Mouse (Mus musculus): ENCODE measurements around the gene Galnt7. TPM values are rescaled to one million over a fixed set of nuclear protein-coding genes. Genes with fewer than 3 reads are reported as not detected.

Gene Galnt7
- total and polyA plus RNA-seq, 3 experiments = 11.1 to 138 (median 18.5) TPM

DNA sequence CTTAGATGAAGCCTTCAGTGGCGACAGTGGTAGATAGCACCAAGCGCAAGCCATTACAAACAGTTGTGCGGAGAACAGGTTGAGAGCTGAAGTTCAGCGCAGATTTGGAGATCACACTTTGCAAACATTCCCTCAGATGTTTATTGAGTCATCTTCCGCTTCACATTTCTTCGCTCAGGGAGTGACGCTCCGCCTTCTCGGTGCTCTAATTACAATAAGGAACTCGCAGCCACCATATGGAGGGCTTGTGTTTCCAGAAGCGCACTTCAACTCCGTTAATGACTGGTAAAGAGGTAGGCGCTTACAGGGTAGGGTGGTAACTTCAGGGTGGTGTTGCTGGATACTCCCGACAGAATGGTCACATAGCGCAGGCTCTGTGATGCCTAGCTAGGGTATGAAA lies 89.1 kb downstream of the Galnt7 start:
- H3K79me2 ChIP-seq (ENCODE audit: control insufficient read depth, insufficient read depth, low read length, poor library complexity) = no peaks in the 10 kb centered on the region
- H3K27ac ChIP-seq (ENCODE audit: control insufficient read depth, low read depth, low read length) = no peak overlapping the region
- no peak overlapping the region for H3K9ac ChIP-seq (ENCODE audit: control insufficient read depth, low read depth, low read length, poor library complexity, severe bottlenecking)
- no peak for TF ChIP-seq SMC3 (IDR thresholded peaks at IDR 0.05; ENCODE audit: low read depth, low read length)
- TF ChIP-seq KAT2A (conservative IDR thresholded peaks at IDR 0.05; ENCODE audit: low read depth, low read length) = no peak
- no peak for TF ChIP-seq ZC3H11A (IDR thresholded peaks at IDR 0.05; ENCODE audit: low read depth, low read length)
- TF ChIP-seq ELF1 (IDR thresholded peaks at IDR 0.05; ENCODE audit: low read depth, low read length) = no peak
- no peak for TF ChIP-seq USF1 (IDR thresholded peaks at IDR 0.05; ENCODE audit: low read depth, low read length)
- no peak for TF ChIP-seq GABPA (IDR thresholded peaks at IDR 0.05; ENCODE audit: low read depth, low read length)
- no peak for TF ChIP-seq ZKSCAN1 (IDR thresholded peaks at IDR 0.05; ENCODE audit: low read depth, low read length)
- no peak for TF ChIP-seq E2F4 (IDR thresholded peaks at IDR 0.05; ENCODE audit: borderline replicate concordance, low read depth, low read length)
- TF ChIP-seq BHLHE40 (IDR thresholded peaks at IDR 0.05; ENCODE audit: borderline replicate concordance, low read depth, low read length) = no peak
- TF ChIP-seq TAL1 (IDR thresholded peaks at IDR 0.05; ENCODE audit: low read length) = no peak
- no peak for TF ChIP-seq GATA1 (IDR thresholded peaks at IDR 0.05; ENCODE audit: low read depth, low read length)
- no peak for TF ChIP-seq UBTF (IDR thresholded peaks at IDR 0.05; ENCODE audit: borderline replicate concordance, insufficient read depth, low read depth, low read length)
- no peak for TF ChIP-seq EP300 (IDR thresholded peaks at IDR 0.05; ENCODE audit: low read depth in 1 of 2, low read length in 2 of 2)
- no peak for TF ChIP-seq CHD2 (IDR thresholded peaks at IDR 0.05; ENCODE audit: low read length)
- no peak for TF ChIP-seq POLR2A (IDR thresholded peaks at IDR 0.05; ENCODE audit: control insufficient read depth in 1 of 2, insufficient read depth in 1 of 2, low read depth in 1 of 2, low read length in 2 of 2, poor library complexity in 1 of 2)
- no peak for TF ChIP-seq ZMIZ1 (IDR thresholded peaks at IDR 0.05; ENCODE audit: low read depth, low read length)
- TF ChIP-seq MXI1 (IDR thresholded peaks at IDR 0.05; ENCODE audit: low read depth, low read length) = no peak
- no peak for TF ChIP-seq CHD1 (IDR thresholded peaks at IDR 0.05; ENCODE audit: low read depth, low read length)
- TF ChIP-seq MYC (IDR thresholded peaks at IDR 0.05; ENCODE audit: low read depth, low read length) = no peak
- no peak for TF ChIP-seq CTCF (IDR thresholded peaks at IDR 0.05 in 2 of 3, conservative IDR thresholded peaks at IDR 0.05 in 1 of 3; ENCODE audit: control insufficient read depth in 1 of 3, insufficient read depth in 1 of 3, low read depth in 2 of 3, low read length in 3 of 3, poor library complexity in 1 of 3, severe bottlenecking in 1 of 3)
- H3K27me3 ChIP-seq (ENCODE audit: control insufficient read depth in 1 of 2, insufficient read depth in 2 of 2, low read length in 2 of 2) = no peaks in the 10 kb centered on the region
- H3K36me3 ChIP-seq (ENCODE audit: control insufficient read depth in 1 of 2, insufficient read depth in 2 of 2, low read length in 2 of 2) = no peaks in the 10 kb centered on the region
- DNase-seq (ENCODE audit: low read depth, low spot score) = no peak
- H3K9me3 ChIP-seq (replicated peaks; ENCODE audit: insufficient read depth, low read length) = no peaks in the 10 kb centered on the region
- no peak overlapping the region for H3K4me3 ChIP-seq (ENCODE audit: control insufficient read depth in 1 of 2, insufficient read depth in 1 of 2, low read depth in 2 of 2, low read length in 2 of 2)
- no peaks in the 10 kb centered on the region; a peak in 1 of 4 replicates for H3K4me1 ChIP-seq (ENCODE audit: control insufficient read depth in 1 of 2, insufficient read depth in 2 of 2, low read length in 2 of 2)

DNA sequence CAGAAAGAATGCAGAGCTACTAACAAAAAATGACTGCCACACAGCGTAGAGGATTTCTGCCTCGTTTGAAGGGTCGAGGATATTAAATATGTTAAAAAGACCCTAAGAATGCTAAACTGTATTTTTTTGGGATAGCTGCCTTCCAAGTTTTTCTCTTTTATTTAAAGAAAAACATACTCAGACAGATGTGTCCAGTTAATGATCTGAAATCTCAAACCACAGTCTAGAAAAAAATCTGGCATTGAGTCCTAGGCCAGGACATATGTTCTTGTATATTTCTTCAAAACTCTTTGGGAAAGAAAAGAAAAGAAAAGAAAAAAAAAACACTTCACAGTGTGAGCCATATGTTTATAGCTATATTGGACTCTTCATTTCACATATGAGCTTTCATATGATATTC lies 90.1 kb downstream of the Galnt7 start:
- Histone ChIP-seq H3K36me3 (ENCODE audit: control insufficient read depth in 1 of 2, insufficient read depth in 2 of 2, low read length in 2 of 2) (no peaks in the 10 kb centered on the region), H3K9me3 (replicated peaks; ENCODE audit: insufficient read depth, low read length) (no peaks in the 10 kb centered on the region), H3K27me3 (ENCODE audit: control insufficient read depth in 1 of 2, insufficient read depth in 2 of 2, low read length in 2 of 2) (no peaks in the 10 kb centered on the region), H3K4me1 (ENCODE audit: control insufficient read depth in 1 of 2, insufficient read depth in 2 of 2, low read length in 2 of 2) (no peaks in the 10 kb centered on the region; a peak in 1 of 4 replicates), H3K9ac (ENCODE audit: control insufficient read depth, low read depth, low read length, poor library complexity, severe bottlenecking) (no peak overlapping the region), H3K79me2 (ENCODE audit: control insufficient read depth, insufficient read depth, low read length, poor library complexity) (no peaks in the 10 kb centered on the region), H3K27ac (ENCODE audit: control insufficient read depth, low read depth, low read length) (no peak overlapping the region), H3K4me3 (ENCODE audit: control insufficient read depth in 1 of 2, insufficient read depth in 1 of 2, low read depth in 2 of 2, low read length in 2 of 2) (no peak overlapping the region)
- DNase-seq (ENCODE audit: low read depth, low spot score) = no peak
- TF ChIP-seq RCOR1 (IDR thresholded peaks at IDR 0.05; ENCODE audit: low read depth, low read length) (no peak), ELF1 (IDR thresholded peaks at IDR 0.05; ENCODE audit: low read depth, low read length) (no peak), HCFC1 (IDR thresholded peaks at IDR 0.05; ENCODE audit: low read depth, low read length) (no peak), MAZ (IDR thresholded peaks at IDR 0.05; ENCODE audit: low read depth, low read length) (no peak)

All from MEL (cell line).